Mouse (Mus musculus) telencephalon, adult 2 months (tissue): ENCODE results near the gene Atp2b4.
A peak's percentile ranks its signal among the peaks of the same experiment; 100 is the strongest.
"Not testable (repeated sequence)": the region's sequence is repeated elsewhere in the genome, so short reads cannot be mapped to it uniquely, and the experiment has no call there.

ENCODE experiments used
- DNase-seq: peaks from one replicate; pipeline ENCODE4 v3.0.0-alpha.2; 2011; ENCODE audit warnings: low read depth, low spot score

Atp2b4 gene

GRCm38 (mm10) chr1:133694876-133695275 is 106.0 kb downstream of the Atp2b4 start:
- no peak for DNase-seq

DNA sequence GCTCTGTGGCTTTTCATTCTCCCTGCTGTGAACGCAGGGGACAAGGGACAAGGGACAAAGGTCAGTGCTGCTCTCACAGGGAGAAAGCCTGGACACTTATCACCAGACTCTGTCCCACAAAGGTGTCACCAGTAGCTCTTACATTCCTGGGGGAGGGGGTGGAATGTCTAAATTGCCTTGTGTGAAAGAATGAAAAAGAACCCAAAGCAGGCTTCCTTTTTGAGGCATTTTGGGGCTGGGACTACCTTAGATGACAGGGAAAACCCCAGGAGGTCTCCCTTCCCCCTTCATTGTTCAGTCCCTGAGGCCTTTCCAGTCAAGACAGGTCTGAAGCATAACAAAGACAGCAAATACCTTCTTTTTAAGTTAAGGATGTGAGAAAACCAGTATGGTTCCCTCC is 106.5 kb downstream of the Atp2b4 start:
- DNase-seq: no peak

GRCm38 (mm10) chr1:133693536-133694114 is 107.2 kb downstream of the Atp2b4 start:
- no peak for DNase-seq

DNA sequence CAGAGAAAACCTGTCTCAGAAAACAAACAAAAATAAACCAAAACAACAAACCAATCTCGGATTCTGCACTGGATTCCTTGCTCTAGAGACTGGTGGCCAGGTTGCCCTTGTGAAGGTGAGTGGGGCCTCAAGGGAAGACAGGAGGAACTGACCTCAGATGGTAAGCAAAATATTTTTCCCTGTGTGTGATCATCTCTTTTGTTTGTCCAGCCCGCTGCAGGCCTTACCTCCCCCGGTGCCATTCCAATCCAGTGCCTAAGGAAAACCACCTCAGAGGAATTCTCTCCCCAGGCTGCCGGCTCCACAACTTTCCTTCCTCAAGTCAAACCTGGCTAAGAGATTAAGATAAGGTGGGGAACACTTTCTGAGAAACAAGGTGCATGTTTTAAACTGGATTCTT is 108.6 kb downstream of the Atp2b4 start:
- DNase-seq: no peak

GRCm38 (mm10) chr1:133691046-133691445 is 109.8 kb downstream of the Atp2b4 start:
- DNase-seq: no peak

DNA sequence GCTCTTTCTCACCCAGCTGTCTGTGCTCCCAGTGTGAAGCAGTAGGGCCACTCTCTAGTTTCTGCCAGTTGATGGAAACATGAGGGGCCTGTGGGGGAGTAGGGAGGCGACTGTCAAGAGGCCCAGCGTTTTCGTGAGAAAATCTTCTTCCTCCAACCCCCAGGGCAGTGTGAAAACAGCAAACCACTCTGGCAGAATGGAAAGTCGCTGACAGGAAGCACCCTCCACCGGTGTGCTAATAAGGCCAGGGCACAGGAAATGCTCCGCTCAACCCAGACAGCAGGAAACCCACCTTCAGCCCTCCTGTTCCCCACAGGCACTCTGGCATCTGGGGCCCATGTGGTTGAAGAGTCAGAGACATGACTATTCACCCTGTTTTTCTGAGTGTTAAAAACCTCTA is 110.9 kb downstream of the Atp2b4 start, which contains the start of gene Lax1:
Lax1 (minus strand) TSS at position 212 of the 400 bp plus-strand sequence.
- no peak for DNase-seq

DNA sequence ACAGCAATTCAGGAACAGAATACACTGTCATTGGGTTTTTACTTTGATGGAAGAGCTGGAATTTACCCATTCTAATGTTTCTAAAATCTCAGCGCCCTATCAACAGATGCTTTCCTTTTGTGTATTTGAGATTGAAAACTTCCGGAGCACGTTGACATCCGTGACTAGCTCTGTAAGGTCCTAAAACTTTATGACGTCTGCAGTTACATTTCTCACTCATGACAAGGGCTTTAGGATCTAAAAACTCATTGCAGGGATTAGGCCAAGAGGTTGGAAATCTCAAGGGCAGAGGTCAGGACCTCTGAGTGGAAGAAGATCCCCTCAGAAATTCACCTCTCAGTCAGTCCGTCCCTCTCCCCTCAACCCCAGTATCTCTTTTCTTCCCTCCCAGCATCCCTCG is 112.5 kb downstream of the Atp2b4 start:
- no peak for DNase-seq

- peak; percentile 29 for DNase-seq
Observed at GRCm38 (mm10) chr1:133685749-133686519, 114.9 kb downstream of the Atp2b4 start.

GRCm38 (mm10) chr1:133671801-133672200 is 129.0 kb downstream of the Atp2b4 start:
- no peak for DNase-seq

GRCm38 (mm10) chr1:133671266-133671665 is 129.6 kb downstream of the Atp2b4 start:
- no peak for DNase-seq

- DNase-seq: no peak
Observed at GRCm38 (mm10) chr1:133670776-133671175, 130.1 kb downstream of the Atp2b4 start.

DNA sequence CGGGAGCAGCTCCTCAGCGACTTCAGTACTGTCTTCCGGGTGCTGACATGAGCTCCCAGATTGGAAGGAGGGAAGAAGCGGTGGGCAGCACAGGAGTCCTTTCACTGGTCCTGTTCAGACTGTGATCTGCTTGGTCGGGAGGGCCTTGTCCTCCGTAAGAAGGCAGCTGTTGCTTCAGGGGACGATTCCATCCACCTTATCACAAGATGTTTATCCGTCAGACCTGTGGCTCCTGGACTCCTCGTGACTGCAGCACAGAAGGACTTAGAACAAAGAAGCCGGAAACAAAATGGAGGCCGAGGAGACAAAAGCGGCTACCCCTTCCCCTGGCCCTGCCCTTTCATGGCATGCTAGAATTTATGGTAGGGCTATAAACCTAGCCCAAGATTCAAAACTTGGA is 130.7 kb downstream of the Atp2b4 start:
- DNase-seq: no peak

DNA sequence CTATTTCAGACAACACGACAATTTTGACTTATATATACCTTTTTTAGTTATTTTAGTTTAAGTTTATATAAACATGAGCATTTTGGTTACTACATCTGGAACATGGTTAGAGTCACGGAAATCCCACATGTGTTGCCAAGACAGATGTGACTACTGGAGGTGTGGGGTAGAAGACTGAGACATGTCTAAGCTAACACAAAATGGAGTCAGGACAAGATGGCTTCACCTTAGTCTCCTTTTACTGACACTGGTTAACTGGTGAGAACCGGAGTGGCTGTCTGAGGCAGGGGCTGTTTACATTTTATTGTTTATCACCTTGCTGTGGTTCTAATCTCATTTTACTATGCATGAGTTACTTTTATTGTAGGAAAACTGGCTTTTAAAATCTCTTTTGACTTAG is 132.2 kb downstream of the Atp2b4 start:
- DNase-seq: no peak

DNA sequence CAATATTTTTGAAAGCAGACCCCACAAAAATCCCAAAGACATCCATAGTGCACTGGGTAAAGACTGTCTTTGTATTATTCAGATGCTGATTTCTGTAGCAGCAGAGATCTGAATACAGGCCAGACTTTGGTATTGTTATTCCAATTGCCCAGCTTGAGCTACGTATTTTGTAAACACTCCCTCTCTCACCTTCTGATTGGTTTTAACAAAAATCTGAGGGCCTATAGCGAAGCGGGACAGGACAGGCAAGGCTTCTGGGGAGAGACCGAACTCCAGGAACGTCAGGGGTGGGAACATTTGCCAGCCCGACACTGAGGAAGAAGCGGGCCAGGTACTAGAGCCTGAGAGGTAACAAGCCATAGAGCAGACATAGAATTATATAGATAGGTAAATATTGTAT is 133.1 kb downstream of the Atp2b4 start:
- DNase-seq: no peak

GRCm38 (mm10) chr1:133665713-133666112 is 135.1 kb downstream of the Atp2b4 start:
- not testable (repeated sequence) for DNase-seq

DNA sequence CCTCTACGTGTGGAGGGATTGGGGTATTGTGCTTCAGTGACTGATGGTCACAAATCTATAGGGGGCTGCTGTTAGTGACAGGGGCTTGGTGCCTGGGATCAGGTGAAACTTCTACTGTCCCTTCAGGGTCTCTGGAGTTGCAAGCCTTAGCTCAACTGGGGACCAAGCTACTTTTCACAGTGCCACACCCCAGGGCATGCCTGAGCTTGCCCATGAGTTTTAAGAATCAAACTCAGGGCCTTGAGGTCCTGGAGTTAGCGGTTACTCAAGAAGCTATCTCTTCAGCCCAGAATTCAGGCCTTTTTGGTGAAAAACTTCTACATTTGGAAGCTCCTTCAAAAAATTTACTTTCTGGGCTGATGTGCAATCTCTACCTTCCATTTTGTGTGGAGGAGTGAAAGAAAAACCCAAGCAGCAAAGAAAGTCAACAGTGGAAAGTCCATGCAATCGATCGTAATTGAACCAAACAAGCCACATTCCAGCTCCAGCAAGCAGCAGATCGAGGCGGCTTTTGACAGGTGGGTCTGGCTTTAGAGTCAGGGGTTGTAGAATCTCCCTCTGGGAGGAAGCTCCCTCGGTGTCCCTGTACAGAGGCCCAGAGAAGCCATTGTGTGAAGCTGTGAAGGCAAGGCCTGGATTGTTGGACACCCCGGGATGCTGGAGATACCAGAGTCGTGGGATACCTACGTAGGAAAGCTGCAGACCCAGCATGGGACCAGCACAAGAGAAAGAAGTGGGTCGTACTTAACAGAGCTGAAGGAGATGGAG is 136.5 kb downstream of the Atp2b4 start:
- DNase-seq: no peak

DNA sequence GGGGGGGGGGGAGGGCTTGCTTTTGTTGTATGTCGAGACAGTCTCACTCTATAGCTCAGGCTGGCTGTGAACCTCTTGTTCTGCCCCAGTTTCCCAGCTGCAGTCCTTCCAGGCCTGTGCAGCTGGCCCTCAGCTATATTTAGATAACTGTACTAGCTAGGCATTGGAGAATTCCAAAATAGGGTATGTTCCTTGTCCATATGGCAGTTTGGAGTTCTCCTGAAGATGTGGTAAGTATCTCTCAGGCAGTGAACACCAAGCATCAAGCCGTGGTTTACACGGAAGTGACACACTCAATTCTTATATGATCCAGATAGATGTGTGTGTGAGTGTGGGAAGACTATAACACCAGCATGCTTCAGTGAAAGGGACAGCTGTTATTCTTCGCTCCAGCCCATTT is 137.4 kb downstream of the Atp2b4 start:
- DNase-seq: peak; percentile 80

DNA sequence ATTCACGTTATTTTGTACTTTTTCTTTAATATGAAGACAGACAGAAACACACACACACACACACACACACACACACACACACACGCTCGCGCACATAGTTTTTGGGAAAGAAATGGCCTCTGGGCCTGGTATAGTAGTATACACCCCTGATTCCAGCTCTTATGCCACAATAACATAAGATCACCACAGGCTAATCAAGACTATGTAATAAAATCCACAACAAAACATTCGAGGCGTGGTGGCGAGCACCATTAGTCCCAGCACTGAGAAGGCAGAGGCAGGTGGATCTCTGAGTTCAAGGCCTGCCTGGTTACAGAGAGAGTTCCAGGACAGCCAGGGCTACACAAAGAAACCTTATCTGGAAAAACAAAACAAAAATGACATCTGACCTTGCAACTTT is 137.9 kb downstream of the Atp2b4 start:
- no peak for DNase-seq

DNA sequence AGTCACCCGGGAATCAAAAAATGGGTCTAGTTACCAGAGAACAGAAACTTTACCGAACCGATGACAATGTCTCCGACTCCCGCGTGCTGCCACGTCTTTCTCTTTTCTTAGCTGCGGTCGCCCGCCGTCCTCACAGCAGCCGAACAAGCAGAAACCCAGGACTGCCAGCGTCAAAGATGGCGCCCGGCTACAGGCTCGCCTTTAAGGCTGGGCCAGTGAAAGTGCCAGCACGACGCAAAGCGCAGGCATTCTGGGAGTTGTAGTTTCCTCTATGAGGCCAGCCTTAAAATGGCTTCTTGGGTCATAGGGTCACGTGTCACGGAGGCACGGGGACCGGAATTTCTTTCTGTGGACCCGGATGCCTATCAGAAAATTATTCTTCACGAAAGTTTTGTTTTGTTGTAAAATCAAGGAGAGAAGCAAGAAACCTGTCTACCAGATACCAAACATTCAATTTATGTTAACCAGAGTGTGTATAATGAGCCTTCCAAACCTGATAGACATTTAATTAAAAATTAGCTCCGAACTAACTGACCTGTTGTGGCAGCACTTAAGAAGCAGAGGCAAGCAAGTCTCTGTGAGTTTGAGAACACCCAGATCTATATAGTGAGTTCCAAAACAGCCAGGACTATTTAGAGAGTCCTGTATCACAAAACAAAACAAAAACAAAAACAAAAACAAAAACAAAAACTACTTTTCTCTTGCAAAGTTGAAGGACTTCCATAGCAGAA is 139.5 kb downstream of the Atp2b4 start, which contains the start of gene Gm38394:
Gm38394 (minus strand) TSS at position 116 of the 731 bp plus-strand sequence.
- peak; percentile 96 for DNase-seq

- no peak for DNase-seq
Observed at GRCm38 (mm10) chr1:133660466-133661202, 140.2 kb downstream of the Atp2b4 start, which contains the start of gene Zbed6. TSS of gene Zbed6 (minus strand) at chr1:133660885.

DNA sequence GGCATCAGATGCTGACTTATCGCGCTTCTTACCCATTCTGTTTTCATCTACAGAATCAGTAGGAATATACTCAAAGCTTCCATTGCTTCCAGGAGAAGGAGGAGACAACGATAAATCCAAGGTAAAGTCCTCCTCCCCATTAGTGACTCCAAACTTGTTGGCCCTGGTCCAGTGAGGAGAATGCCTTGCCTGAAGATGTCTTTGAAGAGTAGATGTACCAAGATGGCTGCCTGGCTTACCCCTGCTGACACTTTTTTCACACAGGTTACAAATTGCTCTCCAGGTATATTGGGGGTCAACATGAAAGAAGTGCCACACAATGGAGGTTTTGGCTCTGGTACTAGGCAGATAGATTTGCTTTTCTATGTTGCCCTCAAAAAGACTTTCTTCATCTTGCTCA is 142.0 kb downstream of the Atp2b4 start:
- no peak for DNase-seq
